Mouse (Mus musculus): Measurements from ENCODE around the gene Lig4.

Gene Lig4

DNA sequence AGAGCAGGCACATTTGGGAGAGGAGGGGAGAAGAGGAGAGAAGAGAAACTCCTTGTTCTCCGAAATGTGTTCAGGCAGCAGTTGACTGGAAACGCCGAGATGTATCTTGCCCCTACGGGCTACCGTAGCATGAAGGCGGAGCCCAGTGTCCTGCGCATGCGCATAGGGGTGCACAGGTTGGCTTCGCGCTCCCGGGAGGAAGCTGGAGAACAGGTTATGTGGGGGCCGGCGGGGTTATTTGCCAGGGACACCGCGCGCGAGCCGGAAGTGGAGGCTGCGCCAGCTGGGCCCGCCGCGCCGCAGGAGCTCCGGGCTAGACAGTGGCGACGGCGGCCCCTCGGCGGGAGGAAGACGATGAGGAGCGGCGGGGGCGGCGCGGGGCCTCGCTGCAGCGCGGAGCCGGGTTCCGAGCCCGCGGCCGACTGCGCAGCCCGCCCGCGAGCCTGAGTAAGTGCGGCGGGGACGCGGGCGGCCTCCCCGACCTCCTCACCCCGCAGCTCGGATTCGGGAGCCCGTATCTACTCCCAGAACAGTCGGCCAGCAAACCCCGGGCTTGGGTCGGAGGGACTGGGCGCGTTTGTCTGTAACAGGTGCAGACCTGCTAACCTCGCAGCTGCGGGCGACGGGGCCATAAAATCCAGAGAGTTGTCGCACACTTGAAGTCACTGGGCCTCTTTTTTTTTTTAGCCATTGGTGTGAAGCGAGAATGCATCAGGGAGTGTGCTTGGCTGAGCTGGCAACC is at the start of gene Lig4, which contains the start of gene Abhd13:
Gene Lig4 (minus strand): TSS at position 114 of the 742 bp plus-strand sequence.
Gene Abhd13 (plus strand): TSS at position 135 of the 742 bp plus-strand sequence.
- peak; percentile 98 for DNase-seq (ENCODE audit: low spot score)

DNA sequence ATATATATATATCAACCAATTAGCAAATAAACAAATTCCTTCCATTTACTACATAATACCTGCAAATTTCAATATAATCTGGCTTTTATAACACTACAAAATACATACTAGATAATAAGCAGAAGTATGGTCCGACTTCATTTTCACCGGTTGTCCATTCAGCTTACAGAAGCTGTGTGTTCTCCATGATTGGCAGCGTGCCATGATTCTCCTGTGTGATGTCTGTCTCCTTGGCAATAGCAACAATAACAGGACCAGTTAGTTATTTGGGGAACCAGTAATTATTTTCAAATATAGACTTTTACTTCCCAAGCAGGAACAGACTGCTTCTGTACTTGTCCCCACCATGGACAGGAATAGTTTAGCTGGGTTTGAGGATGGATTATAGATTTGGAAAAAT is 39.7 kb upstream of the Lig4 start:
- no peak for DNase-seq (ENCODE audit: low spot score)

GRCm38 (mm10) chr8:10016252-10016651 is 38.8 kb upstream of the Lig4 start:
- DNase-seq (ENCODE audit: low spot score) = no peak

- DNase-seq (ENCODE audit: low spot score) = no peak
Measured at GRCm38 (mm10) chr8:10007660-10008028, 30.2 kb upstream of the Lig4 start.

- peak; percentile 76 for DNase-seq (ENCODE audit: low spot score)
Measured at GRCm38 (mm10) chr8:10006986-10007659, 29.6 kb upstream of the Lig4 start.

DNA sequence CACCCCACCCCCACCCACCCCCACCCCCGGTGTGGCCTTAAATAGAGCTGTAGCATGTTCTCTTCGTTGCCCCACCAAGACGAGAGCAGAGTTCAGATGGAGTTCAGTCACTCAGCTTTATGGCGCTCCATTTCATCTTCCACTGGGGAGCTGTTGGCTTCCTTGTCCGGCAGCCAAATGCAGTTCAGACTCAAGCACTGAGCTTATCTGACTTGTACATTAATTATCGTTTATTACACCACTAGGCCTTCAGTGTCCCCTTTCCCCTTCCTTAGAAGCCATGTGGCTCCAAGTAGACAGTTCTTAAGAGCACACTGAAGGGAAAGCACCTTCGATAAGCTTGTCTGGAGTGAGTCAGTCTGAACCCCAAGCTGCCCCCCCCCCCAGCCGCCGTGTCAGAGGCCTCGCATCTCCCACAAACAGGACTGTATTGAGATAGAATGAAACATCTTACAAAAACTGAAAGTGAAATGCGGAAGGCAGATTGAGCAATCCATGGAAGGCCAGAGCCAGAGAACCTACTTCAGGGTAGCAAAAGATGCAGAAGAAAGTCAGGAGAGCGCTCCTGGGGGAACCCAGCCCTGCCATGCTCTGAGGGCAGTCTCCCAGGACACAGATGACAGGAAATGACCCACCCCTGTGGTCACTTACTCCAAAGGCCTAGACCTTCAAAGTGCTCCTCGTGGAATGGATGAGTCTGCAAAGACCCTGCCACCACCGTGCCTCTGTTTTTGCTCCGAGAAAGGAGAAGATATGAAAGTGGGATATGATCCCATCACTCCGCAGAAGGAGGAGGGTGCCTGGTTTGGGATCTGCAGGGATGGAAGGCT is 28.9 kb upstream of the Lig4 start, which contains the start of gene Tnfsf13b:
Gene Tnfsf13b (plus strand): TSS at position 312 of the 830 bp plus-strand sequence.
- DNase-seq (ENCODE audit: low spot score) = no peak

DNA sequence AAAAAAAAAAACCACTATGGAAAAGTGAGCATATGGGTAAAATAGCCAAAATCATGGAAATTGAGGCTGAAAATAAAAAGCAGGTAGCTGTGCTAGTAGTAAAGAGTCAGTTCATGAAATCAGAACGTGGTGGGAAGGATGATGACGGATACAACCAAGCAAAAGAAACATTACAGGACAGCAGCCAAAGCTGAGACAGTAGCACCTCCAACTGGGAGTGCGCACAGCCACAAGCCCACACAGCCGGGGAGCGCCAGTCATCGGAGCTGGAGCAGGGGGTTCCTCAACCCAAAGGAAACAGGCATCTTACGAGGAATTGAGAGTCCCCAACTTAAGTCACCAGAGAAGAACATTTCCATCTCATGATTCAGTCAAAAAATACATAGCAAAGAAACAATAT is 26.6 kb upstream of the Lig4 start:
- DNase-seq (ENCODE audit: low spot score) = no peak

DNA sequence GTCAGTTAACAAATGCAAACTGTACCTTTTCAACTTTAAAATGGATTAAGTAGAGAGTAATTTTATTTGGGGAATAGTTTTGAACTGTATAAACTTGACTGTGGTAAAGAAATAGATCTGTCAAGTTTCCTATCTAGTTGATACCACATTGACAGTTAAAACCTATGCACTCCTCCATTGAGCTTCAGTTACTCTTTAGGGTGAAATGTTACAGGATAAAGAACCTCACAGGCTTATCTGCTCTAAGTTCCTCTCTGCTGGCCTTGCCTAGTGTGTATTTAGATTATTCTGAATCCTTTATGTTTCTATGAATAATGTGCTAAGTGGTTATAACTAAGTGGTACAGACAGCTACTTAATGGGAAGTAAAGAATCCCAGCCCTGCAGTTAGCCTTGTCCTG is 2.7 kb upstream of the Lig4 start:
- no peak for DNase-seq (ENCODE audit: low spot score)

DNA sequence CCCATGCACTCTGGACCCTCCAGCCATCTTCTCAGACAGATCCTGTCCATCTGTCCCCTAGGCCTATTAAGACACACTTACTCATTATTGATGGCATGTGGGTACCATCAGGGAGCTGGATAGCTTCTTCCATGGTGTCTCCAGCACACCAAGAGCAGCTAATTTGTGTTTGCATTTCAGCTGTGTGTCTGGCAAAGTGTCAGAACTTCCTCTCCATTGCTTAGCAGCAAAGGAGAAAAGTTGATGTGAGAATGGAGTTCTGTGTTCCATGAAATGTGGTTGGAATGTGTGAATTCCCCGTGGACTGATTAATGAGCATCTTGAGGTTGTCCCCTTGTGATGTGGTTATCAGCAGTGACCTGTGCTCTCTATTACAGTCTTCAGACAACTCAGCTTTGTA is 2.3 kb upstream of the Lig4 start:
- DNase-seq (ENCODE audit: low spot score) = no peak

DNA sequence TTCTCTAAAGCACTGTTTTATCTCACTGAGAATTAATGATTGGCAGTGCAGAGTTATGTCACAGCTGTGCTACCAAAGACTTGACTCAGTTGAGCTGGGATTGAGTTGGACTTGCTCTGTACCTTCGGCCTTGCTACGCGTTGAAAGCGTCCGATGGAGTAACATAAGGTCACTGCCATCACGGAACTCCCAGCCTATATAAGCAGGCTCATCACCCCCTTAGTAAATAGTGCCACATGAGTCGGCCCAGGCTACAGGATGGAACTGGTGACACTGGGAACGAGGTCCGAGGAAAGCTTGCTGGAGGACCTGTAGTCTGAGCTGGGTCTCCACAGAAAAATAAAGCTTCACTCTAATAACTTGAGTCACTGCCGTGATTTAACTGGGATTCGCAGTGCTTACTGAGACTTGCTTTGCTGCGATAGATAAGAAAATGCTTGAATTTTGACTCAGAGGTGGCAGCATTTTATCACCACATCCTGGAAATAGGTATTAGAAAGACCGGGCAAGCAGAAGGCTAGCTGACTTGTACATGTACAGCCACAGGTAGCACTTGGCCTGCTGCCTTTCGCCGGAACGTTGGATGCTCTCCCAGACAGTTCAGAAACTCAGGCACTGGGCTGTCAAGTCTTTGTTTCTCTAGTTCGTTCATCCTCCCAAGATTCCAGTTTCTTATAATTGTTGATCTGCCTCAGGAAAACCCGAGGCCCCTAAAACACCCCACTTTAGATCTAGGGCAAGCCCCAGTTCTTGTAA is 1.2 kb upstream of the Lig4 start:
- DNase-seq (ENCODE audit: low spot score) = no peak

DNA sequence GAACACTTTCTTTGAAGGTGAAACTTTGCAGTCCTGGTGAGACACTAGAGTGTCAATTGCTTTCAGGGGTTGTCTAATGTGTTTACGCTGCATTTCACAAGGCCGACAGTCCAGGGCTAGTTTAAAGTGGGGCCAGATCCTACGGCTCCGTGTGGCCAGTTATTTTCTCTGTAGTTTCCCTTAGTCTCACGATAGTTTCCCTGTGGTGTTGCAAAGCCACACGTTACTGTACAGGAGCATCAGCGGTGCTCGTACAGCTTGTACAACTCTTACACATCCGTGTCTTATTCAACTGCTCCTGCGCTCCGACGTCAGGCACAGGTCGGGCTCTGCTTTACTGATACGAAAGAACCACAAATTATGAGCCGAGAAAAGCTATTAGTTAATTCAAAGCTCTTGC is 470 bp downstream of the Lig4 start:
- DNase-seq (ENCODE audit: low spot score) = peak; percentile 8

DNA sequence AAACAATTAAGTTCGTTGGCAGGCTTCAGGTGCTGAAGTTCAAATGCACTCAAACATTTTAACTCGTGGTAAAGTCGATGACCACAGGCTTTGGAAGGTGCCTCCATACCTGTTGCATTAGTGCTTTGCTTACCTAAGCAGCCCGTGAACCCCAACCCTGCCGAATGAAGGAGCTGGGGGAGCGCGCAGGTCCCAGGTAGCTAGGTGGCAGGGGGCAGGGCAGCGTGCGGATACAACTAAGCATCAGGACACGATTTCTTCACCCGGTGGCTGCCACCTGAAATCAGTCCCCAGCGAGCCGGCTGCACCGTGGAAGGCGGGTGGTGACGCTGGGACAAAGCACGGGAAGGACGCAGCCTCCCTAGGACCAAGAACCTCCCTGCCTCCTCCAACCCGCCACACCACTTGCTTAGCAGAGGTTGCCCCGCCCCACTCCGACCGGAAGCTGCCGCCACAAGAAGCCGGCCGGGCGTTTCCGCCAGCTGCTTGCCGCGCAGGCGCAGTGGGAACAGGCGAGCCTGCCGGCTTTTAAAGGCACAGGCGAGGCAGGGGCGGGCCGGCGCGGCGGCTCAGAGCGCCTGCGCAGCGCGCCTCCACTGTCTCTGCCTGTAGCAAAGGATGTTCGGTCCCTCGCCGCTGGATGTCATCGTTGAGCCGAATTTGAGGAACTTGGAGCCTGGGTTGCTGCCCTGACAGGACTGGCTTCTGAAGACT is 1.4 kb downstream of the Lig4 start:
- DNase-seq (ENCODE audit: low spot score) = peak; percentile 97

DNA sequence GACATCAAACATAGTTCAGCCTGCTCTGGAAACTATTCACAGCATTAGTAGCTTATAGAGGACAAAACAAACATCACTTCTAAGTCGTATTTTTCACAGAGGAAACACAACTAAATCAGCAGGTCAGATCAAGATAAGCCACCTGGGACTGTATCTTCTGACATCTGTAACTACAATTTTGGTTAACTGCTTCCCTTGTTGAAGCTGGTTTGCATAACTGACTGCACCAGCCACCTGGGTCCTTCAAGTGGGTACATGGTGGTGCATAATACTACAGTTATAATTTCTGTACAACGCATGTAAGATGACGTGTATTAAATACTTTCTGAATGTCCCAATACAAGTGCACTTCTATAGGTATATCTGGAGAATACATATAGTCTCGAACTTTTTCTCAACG is 2.2 kb downstream of the Lig4 start:
- no peak for DNase-seq (ENCODE audit: low spot score)

DNA sequence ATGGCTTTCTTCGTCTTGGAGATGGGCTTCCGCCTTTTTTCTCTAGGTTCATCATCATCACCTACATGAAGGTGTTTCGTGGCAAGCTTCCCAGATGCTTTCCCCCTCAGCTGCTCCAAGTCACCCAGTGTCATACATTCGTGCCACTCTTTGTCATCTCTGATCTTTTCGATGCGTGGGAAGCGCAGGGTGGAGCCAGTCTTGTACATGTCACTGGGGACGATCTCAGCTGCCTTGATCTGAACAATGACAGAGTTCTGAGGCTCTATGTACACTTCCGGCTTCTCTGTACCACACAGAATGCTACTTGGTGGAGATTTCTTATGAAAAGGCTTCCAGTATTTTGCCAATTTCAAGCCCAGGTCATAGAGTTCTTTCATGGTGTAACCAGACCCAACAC is 5.6 kb downstream of the Lig4 start:
- DNase-seq (ENCODE audit: low spot score) = no peak

GRCm38 (mm10) chr8:9959919-9960318 is 17.6 kb downstream of the Lig4 start:
- no peak for DNase-seq (ENCODE audit: low spot score)

DNA sequence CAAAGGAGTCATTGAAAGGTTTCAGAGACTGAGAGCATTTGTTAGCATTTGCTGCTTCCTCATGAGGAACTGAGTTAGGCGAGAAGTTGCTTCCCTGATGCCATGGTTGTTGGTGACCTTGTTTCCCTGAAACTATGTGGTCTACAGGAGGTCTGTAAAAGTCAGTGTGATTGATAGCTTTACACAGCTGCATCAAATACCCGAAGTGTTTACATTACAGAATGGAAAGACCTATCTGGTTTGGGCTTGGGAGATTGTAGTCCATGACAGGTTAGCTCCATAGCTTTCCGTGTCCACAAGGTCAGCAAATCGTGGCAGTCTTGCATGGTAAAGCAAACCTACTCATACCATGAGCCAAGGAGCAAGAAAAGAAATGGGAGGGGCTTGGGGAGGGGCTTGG is 19.1 kb downstream of the Lig4 start:
- DNase-seq (ENCODE audit: low spot score) = no peak

GRCm38 (mm10) chr8:9949134-9949890 is 28.2 kb downstream of the Lig4 start:
- no peak for DNase-seq (ENCODE audit: low spot score)

GRCm38 (mm10) chr8:9935574-9935973 is 41.9 kb downstream of the Lig4 start:
- DNase-seq (ENCODE audit: low spot score) = no peak

DNA sequence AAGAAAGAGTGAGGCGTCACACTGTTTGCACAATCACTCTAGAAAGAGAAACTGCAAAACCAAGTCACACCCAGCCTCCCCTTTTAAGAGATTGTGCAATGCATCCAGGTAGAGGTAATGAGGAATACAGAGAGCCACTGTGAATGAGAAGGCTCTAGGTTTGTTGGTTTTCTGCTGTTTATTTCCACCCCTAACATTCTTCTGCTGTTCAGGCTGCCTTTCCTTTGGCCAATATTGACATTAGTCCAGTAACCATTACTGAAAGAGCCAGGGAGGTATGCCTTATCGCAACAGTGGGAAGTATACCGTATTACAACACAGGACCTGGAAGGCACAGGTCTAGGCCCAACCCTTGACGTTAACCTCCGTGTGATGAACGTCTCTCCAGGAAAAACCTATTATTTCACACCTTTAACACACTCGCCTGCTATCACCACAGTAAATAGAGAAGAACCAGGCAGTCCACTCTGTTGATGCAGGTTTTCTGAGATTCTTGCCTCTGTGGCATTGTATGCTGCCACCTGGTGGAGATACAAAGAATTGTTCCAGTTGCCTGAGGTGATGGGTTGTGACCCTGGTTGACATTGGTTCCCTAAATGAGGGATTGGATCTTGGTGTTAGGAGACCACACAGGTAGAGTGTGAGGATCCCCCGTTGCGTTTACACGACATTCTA is 42.5 kb downstream of the Lig4 start:
- DNase-seq (ENCODE audit: low spot score) = peak; percentile 76

GRCm38 (mm10) chr8:9932711-9933110 is 44.8 kb downstream of the Lig4 start:
- DNase-seq (ENCODE audit: low spot score) = no peak

Data from embryo, embryonic 10 days (tissue).